Comparison of ENCODE assay signal across 24 mouse cellular contexts in the genomic region with DNA sequence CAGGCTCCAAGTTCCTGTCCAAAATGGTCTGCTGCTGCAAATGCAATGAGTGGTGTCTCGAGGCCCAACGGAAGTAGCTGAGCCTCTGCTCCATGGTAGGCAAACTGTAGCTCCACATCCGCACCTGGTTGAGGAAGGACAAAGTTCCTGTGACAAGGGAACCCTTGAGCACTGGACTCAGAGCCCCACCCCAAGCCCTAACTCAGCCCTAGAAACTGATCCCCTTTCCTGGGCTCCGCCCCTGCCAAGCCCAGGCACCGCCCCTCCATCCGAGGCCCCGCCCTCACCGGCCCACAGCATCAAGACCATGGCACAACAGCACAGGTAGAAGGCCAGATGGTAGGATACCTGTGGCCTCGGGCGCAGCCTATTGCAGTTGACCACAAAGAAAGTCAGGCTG. TPM values are rescaled to one million over a fixed set of nuclear protein-coding genes. Genes with fewer than 3 reads are reported as not detected.
A peak's percentile ranks its signal among the peaks of the same experiment; 100 is the strongest.
DNase-seq lines count a peak whose midpoint lies in the region; ATAC-seq and TF ChIP-seq lines count a peak whose summit lies in the region.
"Not testable (repeated sequence)": the region's sequence is repeated elsewhere in the genome, so short reads cannot be mapped to it uniquely, and the experiment has no call there.
"Had no signal": no experiment of that assay in that cellular context is flagged by ENCODE, and none has a peak within 500 bp of the region (broad histone marks: within the 10 kb centered on the region; RNA-seq: fewer than 3 reads in every experiment).

No protein-coding gene starts in this region.

- H3K9ac ChIP-seq in intestine, embryonic 15.5 days; intestine, postnatal 0 days (ENCODE audit: low read depth, low read length); liver, embryonic 13.5 days; stomach, embryonic 14.5 days (replicated peaks; ENCODE audit: low read depth, low read length); stomach, embryonic 16.5 days (ENCODE audit: low read length): not testable (repeated sequence)

- H3K36me3 ChIP-seq in intestine, embryonic 15.5 days; intestine, postnatal 0 days (ENCODE audit: control insufficient read depth, insufficient read depth); liver, embryonic 13.5 days; stomach, embryonic 14.5 days (ENCODE audit: control insufficient read depth, insufficient read depth, low read length); stomach, embryonic 16.5 days (ENCODE audit: control insufficient read depth, insufficient read depth, low read length): not testable (repeated sequence)

- H3K4me2 ChIP-seq in intestine, embryonic 15.5 days (replicated peaks); intestine, postnatal 0 days (replicated peaks; ENCODE audit: low read depth); liver, embryonic 13.5 days; stomach, embryonic 14.5 days (replicated peaks; ENCODE audit: low read depth, low read length); stomach, embryonic 16.5 days (ENCODE audit: low read depth, low read length): not testable (repeated sequence)

- not testable (repeated sequence) for H3K4me3 ChIP-seq in intestine, embryonic 15.5 days (replicated peaks); intestine, postnatal 0 days (ENCODE audit: low read depth, low read length); liver, embryonic 13.5 days (replicated peaks); stomach, embryonic 14.5 days (ENCODE audit: low read depth, low read length); stomach, embryonic 16.5 days (replicated peaks; ENCODE audit: low read length)

- 0 out of 2 replicates have a peak, but pooled peaks have one; percentile 49 for ATAC-seq in erythroid progenitor cell, adult 5-6 weeks (replicated peaks; ENCODE audit: low FRiP score, poor library complexity, severe bottlenecking)
- ATAC-seq in intestine, embryonic 15.5 days = peak; percentile 71
- peak; percentile 39; the same call in 1 of the 2 replicates for ATAC-seq in intestine, postnatal 0 days
- peak; percentile 36; the same call in 1 of the 2 replicates for ATAC-seq in liver, embryonic 13.5 days (ENCODE audit: low read depth)
- ATAC-seq in stomach, embryonic 14.5 days (ENCODE audit: insufficient number of reproducible peaks, insufficient read depth, low FRiP score, low read depth) = 0 out of 2 replicates have a peak, but pooled peaks have one; percentile 6
- ATAC-seq in stomach, embryonic 16.5 days (ENCODE audit: insufficient read depth, low FRiP score) = peak; percentile 51; the same call in 1 of the 2 replicates

- not testable (repeated sequence) for H3K27me3 ChIP-seq in intestine, embryonic 15.5 days (replicated peaks); intestine, postnatal 0 days (replicated peaks; ENCODE audit: control insufficient read depth, insufficient read depth, low read length); liver, embryonic 13.5 days; stomach, embryonic 14.5 days (ENCODE audit: control insufficient read depth, insufficient read depth, low read length); stomach, embryonic 16.5 days (ENCODE audit: control insufficient read depth, insufficient read depth, low read length)

- H3K9me3 ChIP-seq in intestine, embryonic 15.5 days; intestine, postnatal 0 days (ENCODE audit: control insufficient read depth); liver, embryonic 13.5 days (replicated peaks); stomach, embryonic 14.5 days (ENCODE audit: control insufficient read depth, low read depth, low read length); stomach, embryonic 16.5 days (replicated peaks; ENCODE audit: control insufficient read depth, low read length): not testable (repeated sequence)

- not testable (repeated sequence) for H3K27ac ChIP-seq in intestine, embryonic 15.5 days; intestine, postnatal 0 days (ENCODE audit: low read depth, low read length); liver, embryonic 13.5 days; stomach, embryonic 14.5 days (ENCODE audit: low read length); stomach, embryonic 16.5 days (ENCODE audit: low read length)

- 71% methylated on average over 10 of the region's 10 CpGs for WGBS in intestine, embryonic 15.5 days
- 56% methylated on average over 8 of the region's 10 CpGs for WGBS in intestine, postnatal 0 days
- WGBS in liver, embryonic 13.5 days (ENCODE audit: insufficient replicate concordance) = 45% methylated on average over 8 of the region's 10 CpGs
- WGBS in stomach, embryonic 14.5 days = 66% methylated on average over 8 of the region's 10 CpGs
- WGBS in stomach, embryonic 16.5 days = 66% methylated on average over 8 of the region's 10 CpGs

- not testable (repeated sequence) for H3K4me1 ChIP-seq in intestine, embryonic 15.5 days (replicated peaks); intestine, postnatal 0 days (replicated peaks; ENCODE audit: control insufficient read depth, insufficient read depth, low read length); liver, embryonic 13.5 days (replicated peaks); stomach, embryonic 14.5 days (ENCODE audit: control insufficient read depth, insufficient read depth, low read length); stomach, embryonic 16.5 days (ENCODE audit: control insufficient read depth, insufficient read depth, low read length)

- TF ChIP-seq CTCF in intestine, postnatal 0 days (IDR thresholded peaks at IDR 0.05; ENCODE audit: low read depth) = not testable (repeated sequence)

- DNase-seq in R1 (ENCODE audit: low read depth, low spot score) (peak; percentile 18), liver (peak; percentile 7)
- peak; percentile 13 for DNase-seq in liver, embryonic 13.5 days

RNA-seq across cellular contexts. Expression of gene Klk1, which starts 3.6 kb away (rescaled TPM):
- not detected in 2 replicates for total RNA-seq in erythroid progenitor cell, adult 5-6 weeks (2015; ENCODE audit: low replicate concordance)
- not detected in 2 replicates for total RNA-seq in erythroid progenitor cell, adult 5-6 weeks (2017; ENCODE audit: low replicate concordance)
- 13.1 and 30.8 TPM in 2 replicates for polyA plus RNA-seq in intestine, embryonic 15.5 days (2015; fragmentation: Nextera tagmentation; extraction: Ambion mirVana)
- 23.0 and 35.6 TPM in 2 replicates for polyA plus RNA-seq in intestine, postnatal 0 days (2015; fragmentation: Nextera tagmentation; extraction: Ambion mirVana)
- polyA plus RNA-seq in liver, embryonic 13.5 days (2015; fragmentation: Nextera tagmentation; extraction: Ambion mirVana) = not detected in 2 replicates
- 0.71 and 2.0 TPM in 2 replicates for polyA plus RNA-seq in stomach, embryonic 14.5 days (2014; fragmentation: Nextera tagmentation; extraction: Ambion mirVana)
- polyA plus RNA-seq in stomach, embryonic 16.5 days (2015; fragmentation: Nextera tagmentation; extraction: Ambion mirVana) = 30.6 and 59.7 TPM in 2 replicates
- total RNA-seq: adrenal gland, adult 2 months; adrenal gland, postnatal 25 days; common myeloid progenitor, adult 5-6 weeks had no signal
- polyA plus RNA-seq: brain, embryonic 14.5 days; C2C12; embryonic facial prominence, embryonic 11.5 days; embryonic facial prominence, embryonic 13.5 days; embryonic facial prominence, embryonic 15.5 days; forebrain, embryonic 10.5 days; forebrain, embryonic 12.5 days; forebrain, embryonic 14.5 days; forebrain, embryonic 16.5 days; Patski had no signal

RNA-seq across cellular contexts. Expression of gene Klk1b5, which starts 5.9 kb away (rescaled TPM):
- total RNA-seq in erythroid progenitor cell, adult 5-6 weeks (2015; ENCODE audit: low replicate concordance) = not detected in 2 replicates
- not detected in 2 replicates for total RNA-seq in erythroid progenitor cell, adult 5-6 weeks (2017; ENCODE audit: low replicate concordance)
- polyA plus RNA-seq in intestine, embryonic 15.5 days (2015; fragmentation: Nextera tagmentation; extraction: Ambion mirVana) = not detected in 2 replicates
- polyA plus RNA-seq in intestine, postnatal 0 days (2015; fragmentation: Nextera tagmentation; extraction: Ambion mirVana) = not detected in 2 replicates
- not detected in 2 replicates for polyA plus RNA-seq in liver, embryonic 13.5 days (2015; fragmentation: Nextera tagmentation; extraction: Ambion mirVana)
- not detected in 2 replicates for polyA plus RNA-seq in stomach, embryonic 14.5 days (2014; fragmentation: Nextera tagmentation; extraction: Ambion mirVana)
- polyA plus RNA-seq in stomach, embryonic 16.5 days (2015; fragmentation: Nextera tagmentation; extraction: Ambion mirVana) = 0.22 and 0.25 TPM in 2 replicates
- total RNA-seq: adrenal gland, adult 2 months; adrenal gland, postnatal 10 days; adrenal gland, postnatal 25 days; common myeloid progenitor, adult 5-6 weeks; ES-E14 had no signal
- polyA plus RNA-seq: adrenal gland, adult 2 months; brain, embryonic 14.5 days; C2C12; embryonic facial prominence, embryonic 11.5 days; embryonic facial prominence, embryonic 13.5 days; embryonic facial prominence, embryonic 15.5 days; forebrain, embryonic 10.5 days; forebrain, embryonic 12.5 days; forebrain, embryonic 14.5 days; forebrain, embryonic 16.5 days; Patski had no signal

RNA-seq across cellular contexts. Expression of gene Klk1b4, which starts 14.4 kb away (rescaled TPM):
- total RNA-seq in erythroid progenitor cell, adult 5-6 weeks (2015; ENCODE audit: low replicate concordance) = not detected in 2 replicates
- total RNA-seq in erythroid progenitor cell, adult 5-6 weeks (2017; ENCODE audit: low replicate concordance) = not detected in 2 replicates
- polyA plus RNA-seq in intestine, embryonic 15.5 days (2015; fragmentation: Nextera tagmentation; extraction: Ambion mirVana) = not detected in 2 replicates
- not detected in 2 replicates for polyA plus RNA-seq in intestine, postnatal 0 days (2015; fragmentation: Nextera tagmentation; extraction: Ambion mirVana)
- not detected in 2 replicates for polyA plus RNA-seq in liver, embryonic 13.5 days (2015; fragmentation: Nextera tagmentation; extraction: Ambion mirVana)
- not detected in 2 replicates for polyA plus RNA-seq in stomach, embryonic 14.5 days (2014; fragmentation: Nextera tagmentation; extraction: Ambion mirVana)
- polyA plus RNA-seq in stomach, embryonic 16.5 days (2015; fragmentation: Nextera tagmentation; extraction: Ambion mirVana) = 0.72 and 0.90 TPM in 2 replicates
- total RNA-seq: adrenal gland, adult 2 months; adrenal gland, postnatal 10 days; adrenal gland, postnatal 25 days; adrenal gland, postnatal 4 days; common myeloid progenitor, adult 5-6 weeks; ES-E14 had no signal
- polyA plus RNA-seq: adrenal gland, adult 2 months; brain, embryonic 14.5 days; C2C12; embryonic facial prominence, embryonic 11.5 days; embryonic facial prominence, embryonic 13.5 days; embryonic facial prominence, embryonic 15.5 days; forebrain, embryonic 10.5 days; forebrain, embryonic 12.5 days; forebrain, embryonic 14.5 days; forebrain, embryonic 16.5 days; Patski had no signal

RNA-seq across cellular contexts. Expression of gene Gm36864, which starts 14.4 kb away (rescaled TPM):
- not detected in 2 replicates for total RNA-seq in erythroid progenitor cell, adult 5-6 weeks (2015; ENCODE audit: low replicate concordance)
- not detected in 2 replicates for total RNA-seq in erythroid progenitor cell, adult 5-6 weeks (2017; ENCODE audit: low replicate concordance)
- polyA plus RNA-seq in intestine, embryonic 15.5 days (2015; fragmentation: Nextera tagmentation; extraction: Ambion mirVana) = not detected in 2 replicates
- polyA plus RNA-seq in intestine, postnatal 0 days (2015; fragmentation: Nextera tagmentation; extraction: Ambion mirVana) = not detected in 2 replicates
- not detected in 2 replicates for polyA plus RNA-seq in liver, embryonic 13.5 days (2015; fragmentation: Nextera tagmentation; extraction: Ambion mirVana)
- polyA plus RNA-seq in stomach, embryonic 14.5 days (2014; fragmentation: Nextera tagmentation; extraction: Ambion mirVana) = not detected in 2 replicates
- 0.13 TPM in 1 of 2 replicates, not detected in the other for polyA plus RNA-seq in stomach, embryonic 16.5 days (2015; fragmentation: Nextera tagmentation; extraction: Ambion mirVana)
- total RNA-seq: adrenal gland, adult 2 months; adrenal gland, postnatal 10 days; adrenal gland, postnatal 25 days; adrenal gland, postnatal 4 days; common myeloid progenitor, adult 5-6 weeks; ES-E14 had no signal
- polyA plus RNA-seq: adrenal gland, adult 2 months; brain, embryonic 14.5 days; embryonic facial prominence, embryonic 11.5 days; forebrain, embryonic 10.5 days; forebrain, embryonic 12.5 days; forebrain, embryonic 14.5 days; forebrain, embryonic 16.5 days; Patski had no signal

RNA-seq across cellular contexts. Expression of gene Klk1b3, which starts 23.6 kb away (rescaled TPM):
- not detected in 2 replicates for total RNA-seq in erythroid progenitor cell, adult 5-6 weeks (2015; ENCODE audit: low replicate concordance)
- total RNA-seq in erythroid progenitor cell, adult 5-6 weeks (2017; ENCODE audit: low replicate concordance) = not detected in 2 replicates
- 0.38 and 0.51 TPM in 2 replicates for polyA plus RNA-seq in intestine, embryonic 15.5 days (2015; fragmentation: Nextera tagmentation; extraction: Ambion mirVana)
- polyA plus RNA-seq in intestine, postnatal 0 days (2015; fragmentation: Nextera tagmentation; extraction: Ambion mirVana) = not detected in 2 replicates
- not detected in 2 replicates for polyA plus RNA-seq in liver, embryonic 13.5 days (2015; fragmentation: Nextera tagmentation; extraction: Ambion mirVana)
- not detected in 2 replicates for polyA plus RNA-seq in stomach, embryonic 14.5 days (2014; fragmentation: Nextera tagmentation; extraction: Ambion mirVana)
- polyA plus RNA-seq in stomach, embryonic 16.5 days (2015; fragmentation: Nextera tagmentation; extraction: Ambion mirVana) = 0.61 TPM in 2 replicates
- total RNA-seq: adrenal gland, adult 2 months; adrenal gland, postnatal 10 days; adrenal gland, postnatal 25 days; adrenal gland, postnatal 4 days; common myeloid progenitor, adult 5-6 weeks had no signal
- polyA plus RNA-seq: adrenal gland, adult 2 months; brain, embryonic 14.5 days; C2C12; embryonic facial prominence, embryonic 11.5 days; embryonic facial prominence, embryonic 13.5 days; embryonic facial prominence, embryonic 15.5 days; forebrain, embryonic 10.5 days; forebrain, embryonic 12.5 days; forebrain, embryonic 14.5 days; forebrain, embryonic 16.5 days; Patski had no signal

Comparison
In these comparisons a context has a peak if more than half of its experiments do, and no peak if none do; other contexts are left out.
1. ATAC-seq: peak in every context shown above with its lines; median percentile 71 in intestine, embryonic 15.5 days; 51 in stomach, embryonic 16.5 days; 49 in erythroid progenitor cell, adult 5-6 weeks; 39 in intestine, postnatal 0 days; 36 in liver, embryonic 13.5 days; 6 in stomach, embryonic 14.5 days.